Mouse (Mus musculus): ENCODE results near the gene Hmgn2. TPM values are rescaled to one million over a fixed set of nuclear protein-coding genes. Genes with fewer than 3 reads are reported as not detected.

Gene Hmgn2
- total and polyA plus RNA-seq, 2 experiments from 2014 or later, result 197 to 867 TPM

- Histone ChIP-seq H3K9me3 (replicated peaks; ENCODE audit: control insufficient read depth, low read length) (no peaks in the 10 kb centered on the region), H3K4me3 (ENCODE audit: low read depth, low read length) (no peak overlapping the region), H3K27ac (ENCODE audit: low read depth) (no peak overlapping the region), H3K36me3 (replicated peaks; ENCODE audit: control insufficient read depth, insufficient read depth, low read length) (peaks cover 7% of the 10 kb centered on the region), H3K27me3 (ENCODE audit: control insufficient read depth, insufficient read depth, low read length) (no peaks in the 10 kb centered on the region), H3K4me1 (ENCODE audit: control insufficient read depth, insufficient read depth) (peaks cover 8% of the 10 kb centered on the region), H3K4me2 (ENCODE audit: low read depth, low read length) (no peak overlapping the region), H3K9ac (replicated peaks; ENCODE audit: low read depth, low read length) (no peak overlapping the region)
- no peak for TF ChIP-seq CTCF (IDR thresholded peaks at IDR 0.05; ENCODE audit: low read depth)
- no peak for TF ChIP-seq EP300 (IDR thresholded peaks at IDR 0.05; ENCODE audit: low read depth)
- 88% methylated on average over 13 of the region's 13 CpGs for WGBS
- ATAC-seq (ENCODE audit: insufficient read depth, low read depth), result no peak
- DNase-seq (ENCODE audit: low spot score), result no peak
Observed at GRCm38 (mm10) chr4:133970876-133971275, 2.4 kb upstream of the Hmgn2 start.

DNA sequence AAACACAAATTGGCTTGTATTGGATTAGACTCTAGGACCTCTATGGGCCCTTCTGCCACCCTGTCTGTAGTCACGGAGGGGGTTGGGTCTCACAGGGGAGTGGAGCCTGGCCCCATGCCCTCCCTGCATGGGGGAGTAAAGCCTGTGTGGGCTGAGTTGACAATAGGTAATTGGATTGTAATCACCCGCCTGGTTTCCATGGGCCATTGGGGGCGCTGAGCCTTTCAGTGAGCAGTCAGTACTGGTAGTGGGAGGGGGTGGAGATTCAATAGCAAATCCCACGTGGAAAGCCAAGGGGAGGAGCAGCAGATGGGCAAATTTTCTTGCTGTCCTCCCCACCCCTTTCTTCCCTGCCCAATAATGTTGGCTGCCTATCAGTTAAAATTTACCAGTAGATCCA lies 1.7 kb upstream of the Hmgn2 start:
- DNase-seq (ENCODE audit: low spot score), result no peak

GRCm38 (mm10) chr4:133969114-133969770 lies 792 bp upstream of the Hmgn2 start:
- H3K27ac ChIP-seq (ENCODE audit: low read depth), result no peak overlapping the region

More for the DNA sequence above, 1.7 kb upstream of the Hmgn2 start:
- 50% methylated on average over 4 of the region's 4 CpGs for WGBS
- peaks cover 8% of the 10 kb centered on the region for H3K4me1 ChIP-seq (ENCODE audit: control insufficient read depth, insufficient read depth)
- no peak overlapping the region for H3K4me2 ChIP-seq (ENCODE audit: low read depth, low read length)
- TF ChIP-seq CTCF (IDR thresholded peaks at IDR 0.05; ENCODE audit: low read depth), result no peak
- TF ChIP-seq EP300 (IDR thresholded peaks at IDR 0.05; ENCODE audit: low read depth), result no peak
- no peak overlapping the region for H3K27ac ChIP-seq (ENCODE audit: low read depth)
- no peak for ATAC-seq (ENCODE audit: insufficient read depth, low read depth)
- no peak overlapping the region for H3K4me3 ChIP-seq (ENCODE audit: low read depth, low read length)
- H3K27me3 ChIP-seq (ENCODE audit: control insufficient read depth, insufficient read depth, low read length), result no peaks in the 10 kb centered on the region
- no peak overlapping the region for H3K9ac ChIP-seq (replicated peaks; ENCODE audit: low read depth, low read length)
- H3K36me3 ChIP-seq (replicated peaks; ENCODE audit: control insufficient read depth, insufficient read depth, low read length), result peaks cover 7% of the 10 kb centered on the region
- no peaks in the 10 kb centered on the region for H3K9me3 ChIP-seq (replicated peaks; ENCODE audit: control insufficient read depth, low read length)

DNA sequence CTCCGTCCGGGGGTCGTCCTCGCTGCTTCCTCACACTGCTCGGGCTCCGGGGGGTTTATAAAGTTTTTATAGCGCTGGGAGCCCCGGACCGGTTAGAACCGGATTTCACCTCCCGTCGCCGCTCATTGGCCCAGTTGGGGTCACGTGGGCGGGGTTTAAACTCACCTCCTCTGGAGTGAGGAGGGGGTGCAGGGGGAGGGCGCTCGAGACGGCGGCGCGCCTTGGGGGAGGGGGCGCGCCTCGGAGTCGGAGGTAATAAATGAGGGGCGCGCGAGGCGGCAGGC lies 642 bp downstream of the Hmgn2 start:
- peaks cover 24% of the 10 kb centered on the region for H3K36me3 ChIP-seq (replicated peaks; ENCODE audit: control insufficient read depth, insufficient read depth, low read length)
- no peaks in the 10 kb centered on the region for H3K9me3 ChIP-seq (replicated peaks; ENCODE audit: control insufficient read depth, low read length)
- no peak; the same call in 1 of the 2 replicates for TF ChIP-seq EP300 (IDR thresholded peaks at IDR 0.05; ENCODE audit: low read depth)
- no peak for TF ChIP-seq CTCF (IDR thresholded peaks at IDR 0.05; ENCODE audit: low read depth)
- peak overlapping the region; percentile 85 for H3K4me3 ChIP-seq (ENCODE audit: low read depth, low read length)
- peak overlapping the region; percentile 94 for H3K4me2 ChIP-seq (ENCODE audit: low read depth, low read length)
- H3K4me1 ChIP-seq (ENCODE audit: control insufficient read depth, insufficient read depth), result peaks cover 8% of the 10 kb centered on the region
- peak overlapping the region; percentile 95 for H3K9ac ChIP-seq (replicated peaks; ENCODE audit: low read depth, low read length)
- H3K27ac ChIP-seq (ENCODE audit: low read depth), result peak overlapping the region; percentile 100
- peak; percentile 93 for DNase-seq (ENCODE audit: low spot score)
- H3K27me3 ChIP-seq (ENCODE audit: control insufficient read depth, insufficient read depth, low read length), result no peaks in the 10 kb centered on the region
- WGBS, result 0% methylated on average over 27 of the region's 29 CpGs
- peak; percentile 89 for ATAC-seq (ENCODE audit: insufficient read depth, low read depth)

More at GRCm38 (mm10) chr4:133969114-133969770, 792 bp upstream of the Hmgn2 start:
- ATAC-seq (ENCODE audit: insufficient read depth, low read depth) (no peak), DNase-seq (ENCODE audit: low spot score) (no peak)
- WGBS, result 52% methylated on average over 8 of the region's 8 CpGs
- peaks cover 8% of the 10 kb centered on the region for H3K4me1 ChIP-seq (ENCODE audit: control insufficient read depth, insufficient read depth)
- no peaks in the 10 kb centered on the region for H3K27me3 ChIP-seq (ENCODE audit: control insufficient read depth, insufficient read depth, low read length)
- H3K9me3 ChIP-seq (replicated peaks; ENCODE audit: control insufficient read depth, low read length), result no peaks in the 10 kb centered on the region
- no peak overlapping the region for H3K4me3 ChIP-seq (ENCODE audit: low read depth, low read length)
- no peak for TF ChIP-seq CTCF (IDR thresholded peaks at IDR 0.05; ENCODE audit: low read depth)
- TF ChIP-seq EP300 (IDR thresholded peaks at IDR 0.05; ENCODE audit: low read depth), result no peak
- H3K4me2 ChIP-seq (ENCODE audit: low read depth, low read length), result no peak overlapping the region
- H3K36me3 ChIP-seq (replicated peaks; ENCODE audit: control insufficient read depth, insufficient read depth, low read length), result peaks cover 10% of the 10 kb centered on the region
- no peak overlapping the region for H3K9ac ChIP-seq (replicated peaks; ENCODE audit: low read depth, low read length)

DNA sequence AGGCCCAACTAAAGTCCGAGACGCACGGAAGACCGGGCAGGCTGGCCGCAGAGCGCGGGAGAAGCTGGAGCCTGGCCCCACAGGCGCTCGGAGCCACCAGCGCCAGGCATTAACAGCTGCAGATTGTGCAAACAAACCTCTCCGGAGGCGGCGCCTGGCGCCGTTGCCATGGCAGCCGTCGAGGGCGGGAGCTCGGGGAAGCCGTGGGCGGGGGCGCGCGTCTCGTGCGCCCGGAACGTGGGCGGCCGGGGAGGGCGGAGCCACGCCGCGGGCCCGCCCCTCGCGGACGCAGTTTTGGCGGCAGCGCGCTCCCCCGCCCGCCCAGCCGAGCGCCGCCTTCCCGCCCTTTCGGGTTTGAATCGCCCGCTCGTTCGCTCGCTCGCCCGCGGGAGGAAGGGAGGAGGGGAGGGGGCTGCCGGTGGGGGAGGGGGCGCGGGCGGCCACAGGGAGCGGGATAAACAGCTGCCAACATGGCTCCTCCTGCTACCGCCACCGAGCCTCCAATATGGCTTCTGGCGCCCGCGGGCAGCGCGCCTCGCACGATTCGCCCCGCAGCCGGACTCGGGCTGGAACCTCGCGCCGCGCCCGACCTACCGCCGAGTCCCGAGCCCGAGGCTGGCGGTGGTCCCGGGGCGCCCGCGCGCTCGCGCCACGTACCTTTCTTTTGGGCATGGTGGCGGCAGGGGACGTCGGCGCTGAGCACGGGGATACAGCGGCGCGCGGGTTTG lies 1.1 kb downstream of the Hmgn2 start:
- DNase-seq (ENCODE audit: low spot score), result peak; percentile 91
- Histone ChIP-seq H3K27ac (ENCODE audit: low read depth) (peak overlapping the region; percentile 100), H3K9me3 (replicated peaks; ENCODE audit: control insufficient read depth, low read length) (no peaks in the 10 kb centered on the region), H3K9ac (replicated peaks; ENCODE audit: low read depth, low read length) (peak overlapping the region; percentile 95), H3K4me2 (ENCODE audit: low read depth, low read length) (peak overlapping the region; percentile 94), H3K4me1 (ENCODE audit: control insufficient read depth, insufficient read depth) (peaks cover 8% of the 10 kb centered on the region), H3K27me3 (ENCODE audit: control insufficient read depth, insufficient read depth, low read length) (no peaks in the 10 kb centered on the region), H3K4me3 (ENCODE audit: low read depth, low read length) (peak overlapping the region; percentile 85), H3K36me3 (replicated peaks; ENCODE audit: control insufficient read depth, insufficient read depth, low read length) (peaks cover 24% of the 10 kb centered on the region)
- WGBS, result under 1% methylated on average over 67 of the region's 101 CpGs
- TF ChIP-seq CTCF (IDR thresholded peaks at IDR 0.05; ENCODE audit: low read depth), result no peak
- no peak; the same call in 1 of the 2 replicates for TF ChIP-seq EP300 (IDR thresholded peaks at IDR 0.05; ENCODE audit: low read depth)
- peak; percentile 85 for ATAC-seq (ENCODE audit: insufficient read depth, low read depth)
